Comparison of ENCODE assay signal across 8 mouse cellular contexts in genomic region chr10:81495151-81495550, GRCm38 (mm10). TPM values are rescaled to one million over a fixed set of nuclear protein-coding genes. Genes with fewer than 3 reads are reported as not detected.
DNase-seq lines count a peak whose midpoint lies in the region; ATAC-seq and TF ChIP-seq lines count a peak whose summit lies in the region.

No protein-coding gene starts in this region.

- H3K4me2 ChIP-seq in liver, embryonic 12.5 days: peak overlapping the region; percentile 96

- peak overlapping the region; percentile 91 for H3K4me3 ChIP-seq in gastrocnemius, adult 2 months
- H3K4me3 ChIP-seq in thymus, adult 2 months (ENCODE audit: control insufficient read depth, insufficient read depth, low read length): peak overlapping the region; percentile 91; the same call in 1 of the 2 replicates
- peak overlapping the region; percentile 73 for H3K4me3 ChIP-seq in liver, embryonic 12.5 days

- no peak for TF ChIP-seq CTCF in gastrocnemius, adult 2 months (IDR thresholded peaks at IDR 0.05)
- TF ChIP-seq CTCF in thymus, adult 2 months (IDR thresholded peaks at IDR 0.05; ENCODE audit: borderline replicate concordance, control insufficient read depth, extremely low read depth, insufficient read depth, low read length, poor library complexity): no peak

- no peaks in the 10 kb centered on the region for H3K9me3 ChIP-seq in liver, embryonic 12.5 days (replicated peaks)

- peaks cover 31% of the 10 kb centered on the region for H3K4me1 ChIP-seq in thymus, adult 2 months (replicated peaks; ENCODE audit: control insufficient read depth, insufficient read depth, low read length)
- peaks cover 58% of the 10 kb centered on the region for H3K4me1 ChIP-seq in liver, embryonic 12.5 days

- WGBS in thymus, adult 2 months: 74% methylated on average over 6 of the region's 6 CpGs
- 49% methylated on average over 6 of the region's 6 CpGs for WGBS in liver, embryonic 12.5 days (ENCODE audit: insufficient replicate concordance)

- TF ChIP-seq POLR2A in thymus, adult 2 months (IDR thresholded peaks at IDR 0.05; ENCODE audit: control insufficient read depth, extremely low read depth, insufficient read depth, low read length, poor library complexity): 0 out of 2 replicates have a peak, but pooled peaks have one; percentile 5

- peak overlapping the region; percentile 95 for H3K27ac ChIP-seq in gastrocnemius, adult 2 months
- no peak overlapping the region for H3K27ac ChIP-seq in thymus, adult 2 months (ENCODE audit: control insufficient read depth, insufficient read depth, low read length)
- peak overlapping the region; percentile 77 for H3K27ac ChIP-seq in liver, embryonic 12.5 days

- no peak for DNase-seq in gastrocnemius, adult 2 months
- DNase-seq in gastrocnemius, postnatal 4 days (ENCODE audit: low spot score in 2 of 2): no peak
- no peak for DNase-seq in thymus, adult 2 months
- DNase-seq in thymus, postnatal 25 days: no peak
- DNase-seq in embryo, embryonic 9.5 days (ENCODE audit: extremely low spot score): no peak
- no peak for DNase-seq in thymus, postnatal 0 days (ENCODE audit: low spot score)
- no peak for DNase-seq in frontal cortex, postnatal 14 days (ENCODE audit: low spot score in 2 of 2)

- H3K27me3 ChIP-seq in thymus, adult 2 months (ENCODE audit: control insufficient read depth, insufficient read depth, low read length): no peaks in the 10 kb centered on the region
- H3K27me3 ChIP-seq in liver, embryonic 12.5 days (replicated peaks): no peaks in the 10 kb centered on the region

- H3K9ac ChIP-seq in liver, embryonic 12.5 days: peak overlapping the region; percentile 80

- H3K36me3 ChIP-seq in thymus, adult 2 months (ENCODE audit: control insufficient read depth, insufficient read depth, low read length): peaks cover 4% of the 10 kb centered on the region
- H3K36me3 ChIP-seq in liver, embryonic 12.5 days: peaks cover 46% of the 10 kb centered on the region

- intact Hi-C loops in gastrocnemius, adult 2 months (cut with DNase I): loop anchor here (5.0 kb wide), 1 partner anchor 47 kb away; no protein-coding TSS in a partner anchor

- no peak for ATAC-seq in liver, embryonic 12.5 days

RNA-seq across cellular contexts. Expression of gene Ncln, which starts 1.0 kb away (rescaled TPM):
- total RNA-seq in gastrocnemius, adult 2 months (2021): 10 to 100 TPM; 38.3 to 44.8 TPM
- total RNA-seq in gastrocnemius, postnatal 4 days (2021): 10 to 100 TPM; 59.3 to 61.3 TPM
- polyA plus RNA-seq in thymus, adult 2 months (2012; rRNA removed): 332 and 337 TPM in 2 replicates
- 59.9 and 62.7 TPM in 2 replicates for polyA plus RNA-seq in liver, embryonic 12.5 days (2016; fragmentation: Nextera tagmentation; extraction: Ambion mirVana)
- polyA plus RNA-seq in thymus, postnatal 0 days (2015; fragmentation: Nextera tagmentation; extraction: Ambion mirVana): 39.4 and 45.5 TPM in 2 replicates

RNA-seq across cellular contexts. Expression of gene S1pr4, which starts 4.8 kb away (rescaled TPM):
- 1 to 10 TPM in 1 of 2 experiments, under 1 TPM in 1; 0.97 to 1.2 TPM for total RNA-seq in gastrocnemius, adult 2 months (2021)
- under 1 TPM; 0.37 to 0.54 TPM for total RNA-seq in gastrocnemius, postnatal 4 days (2021)
- 84.3 and 87.2 TPM in 2 replicates for polyA plus RNA-seq in thymus, adult 2 months (2012; rRNA removed)
- 3.1 and 3.3 TPM in 2 replicates for polyA plus RNA-seq in liver, embryonic 12.5 days (2016; fragmentation: Nextera tagmentation; extraction: Ambion mirVana)
- polyA plus RNA-seq in thymus, postnatal 0 days (2015; fragmentation: Nextera tagmentation; extraction: Ambion mirVana): 22.2 and 25.6 TPM in 2 replicates

RNA-seq across cellular contexts. Expression of gene Celf5, which starts 12.6 kb away (rescaled TPM):
- under 1 TPM in 1 of 2 experiments, not detected in 1; 0.17 TPM for total RNA-seq in gastrocnemius, adult 2 months (2021)
- under 1 TPM; 0.47 to 0.52 TPM for total RNA-seq in gastrocnemius, postnatal 4 days (2021)
- polyA plus RNA-seq in thymus, adult 2 months (2012; rRNA removed): 4.3 and 5.1 TPM in 2 replicates
- 0.05 and 0.06 TPM in 2 replicates for polyA plus RNA-seq in liver, embryonic 12.5 days (2016; fragmentation: Nextera tagmentation; extraction: Ambion mirVana)
- 0.04 and 0.25 TPM in 2 replicates for polyA plus RNA-seq in thymus, postnatal 0 days (2015; fragmentation: Nextera tagmentation; extraction: Ambion mirVana)

RNA-seq across cellular contexts. Expression of gene Gna15, which starts 28.9 kb away (rescaled TPM):
- under 1 TPM; 0.26 to 0.53 TPM for total RNA-seq in gastrocnemius, adult 2 months (2021)
- total RNA-seq in gastrocnemius, postnatal 4 days (2021): 1 to 10 TPM; 1.1 to 1.8 TPM
- polyA plus RNA-seq in thymus, adult 2 months (2012; rRNA removed): 9.5 and 10.6 TPM in 2 replicates
- 7.0 and 7.3 TPM in 2 replicates for polyA plus RNA-seq in liver, embryonic 12.5 days (2016; fragmentation: Nextera tagmentation; extraction: Ambion mirVana)
- polyA plus RNA-seq in thymus, postnatal 0 days (2015; fragmentation: Nextera tagmentation; extraction: Ambion mirVana): 3.5 TPM in 2 replicates

RNA-seq across cellular contexts. Expression of gene Nfic, which starts 39.7 kb away (rescaled TPM):
- total RNA-seq in gastrocnemius, adult 2 months (2021): 100 to 1,000 TPM; 207 to 215 TPM
- 100 to 1,000 TPM; 274 to 335 TPM for total RNA-seq in gastrocnemius, postnatal 4 days (2021)
- 26.3 and 26.7 TPM in 2 replicates for polyA plus RNA-seq in thymus, adult 2 months (2012; rRNA removed)
- 10.1 and 10.2 TPM in 2 replicates for polyA plus RNA-seq in liver, embryonic 12.5 days (2016; fragmentation: Nextera tagmentation; extraction: Ambion mirVana)
- polyA plus RNA-seq in thymus, postnatal 0 days (2015; fragmentation: Nextera tagmentation; extraction: Ambion mirVana): 21.5 and 21.9 TPM in 2 replicates
